In the genomic region with DNA sequence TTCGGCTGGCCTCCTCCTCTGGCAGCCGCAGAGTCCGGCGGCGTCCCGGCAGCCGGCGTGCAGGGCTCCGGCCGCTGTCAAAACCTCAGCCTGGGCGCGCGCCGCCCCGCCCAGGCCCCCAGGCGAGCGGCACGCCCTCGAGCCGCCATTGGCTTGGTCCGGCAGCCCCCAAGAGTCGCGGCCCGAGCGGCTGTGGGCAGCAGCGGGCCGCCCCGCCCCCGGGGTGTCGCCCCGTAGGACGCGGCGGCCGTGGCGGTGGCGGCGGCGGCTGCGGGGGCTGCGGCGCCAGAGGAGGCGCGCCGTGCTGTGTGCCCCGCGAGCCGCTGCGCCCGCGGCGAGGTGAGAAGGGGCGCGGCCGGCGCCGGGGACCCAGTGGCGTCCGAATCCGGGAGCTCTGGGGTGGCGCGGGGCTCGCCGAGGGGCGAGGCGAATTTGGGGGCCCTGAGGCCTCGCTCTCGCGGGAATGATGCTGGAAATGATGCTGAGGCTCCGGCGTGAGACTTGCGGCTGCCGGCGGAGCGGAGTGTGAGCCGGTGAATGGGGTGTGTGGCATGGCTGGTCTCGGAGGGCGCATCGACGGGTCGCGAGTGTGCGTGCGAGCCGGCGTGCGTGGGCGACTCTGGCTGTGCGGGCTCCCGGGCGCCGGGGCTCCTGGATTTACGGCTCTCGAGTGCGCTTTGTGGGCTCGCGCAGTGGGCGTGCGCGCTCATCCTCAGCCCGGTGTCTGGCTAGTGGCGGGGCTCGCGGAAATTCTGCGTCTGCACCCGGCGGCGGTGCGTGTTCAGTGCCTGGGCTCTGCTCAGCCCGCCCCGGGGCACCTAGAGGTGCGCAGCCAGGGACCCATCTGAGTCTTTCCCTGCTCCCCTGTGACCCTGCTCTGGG, we compare ENCODE assay signal across 8 mouse cellular contexts. TPM values are rescaled to one million over a fixed set of nuclear protein-coding genes. Genes with fewer than 3 reads are reported as not detected.
DNase-seq lines count a peak whose midpoint lies in the region; ATAC-seq lines count a peak whose summit lies in the region.

A gene (plus strand): TSS at position 236 of the 882 bp plus-strand sequence.

- peak within 1 kb of the TSS; percentile 73 for H3K27ac ChIP-seq in embryonic facial prominence, embryonic 15.5 days (replicated peaks)
- peak within 1 kb of the TSS; percentile 72 for H3K27ac ChIP-seq in heart, embryonic 10.5 days
- no peak within 1 kb of the TSS for H3K27ac ChIP-seq in midbrain, embryonic 16.5 days (ENCODE audit: low read length)

- DNase-seq in ovary, adult 18-20 months (ENCODE audit: low spot score), result peak; percentile 73
- no peak for DNase-seq in ovary, postnatal 10 days (ENCODE audit: low spot score)
- peak; percentile 87 for DNase-seq in heart, embryonic 10.5 days (ENCODE audit: low spot score)
- peak; percentile 87 for DNase-seq in kidney, adult 9 months
- peak; percentile 72 for DNase-seq in liver
- peak; percentile 41 for DNase-seq in urinary bladder, postnatal 14 days (ENCODE audit: low spot score)

- H3K4me3 ChIP-seq in embryonic facial prominence, embryonic 15.5 days (replicated peaks), result peak within 1 kb of the TSS; percentile 69
- H3K4me3 ChIP-seq in heart, embryonic 10.5 days, result peak within 1 kb of the TSS; percentile 76
- peak within 1 kb of the TSS; percentile 60 for H3K4me3 ChIP-seq in midbrain, embryonic 16.5 days (ENCODE audit: low read depth, low read length)

- H3K9ac ChIP-seq in embryonic facial prominence, embryonic 15.5 days, result peak within 1 kb of the TSS; percentile 65
- H3K9ac ChIP-seq in midbrain, embryonic 16.5 days (ENCODE audit: low read depth, low read length), result peak within 1 kb of the TSS; percentile 68

- WGBS in embryonic facial prominence, embryonic 15.5 days, result under 1% methylated on average over 107 of the region's 112 CpGs
- under 1% methylated on average over 99 of the region's 112 CpGs for WGBS in heart, embryonic 10.5 days
- WGBS in midbrain, embryonic 16.5 days, result under 1% methylated on average over 73 of the region's 112 CpGs

- no peaks in the 10 kb centered on the region for H3K9me3 ChIP-seq in embryonic facial prominence, embryonic 15.5 days (replicated peaks)
- H3K9me3 ChIP-seq in heart, embryonic 10.5 days, result no peaks in the 10 kb centered on the region
- no peaks in the 10 kb centered on the region for H3K9me3 ChIP-seq in midbrain, embryonic 16.5 days (replicated peaks; ENCODE audit: control insufficient read depth, low read length, poor library complexity, severe bottlenecking)

- H3K27me3 ChIP-seq in embryonic facial prominence, embryonic 15.5 days, result peaks cover 45% of the 10 kb centered on the region
- H3K27me3 ChIP-seq in heart, embryonic 10.5 days (ENCODE audit: insufficient read depth, poor library complexity, severe bottlenecking), result peaks cover 77% of the 10 kb centered on the region
- H3K27me3 ChIP-seq in midbrain, embryonic 16.5 days (ENCODE audit: control insufficient read depth, insufficient read depth, low read depth, low read length), result peaks cover 35% of the 10 kb centered on the region

- no peaks in the 10 kb centered on the region for H3K36me3 ChIP-seq in embryonic facial prominence, embryonic 15.5 days
- H3K36me3 ChIP-seq in heart, embryonic 10.5 days, result no peaks in the 10 kb centered on the region
- H3K36me3 ChIP-seq in midbrain, embryonic 16.5 days (ENCODE audit: control insufficient read depth, insufficient read depth, low read length), result no peaks in the 10 kb centered on the region

- peaks cover 28% of the 10 kb centered on the region for H3K4me1 ChIP-seq in embryonic facial prominence, embryonic 15.5 days
- peaks cover 25% of the 10 kb centered on the region for H3K4me1 ChIP-seq in heart, embryonic 10.5 days
- H3K4me1 ChIP-seq in midbrain, embryonic 16.5 days (ENCODE audit: control insufficient read depth, insufficient read depth, low read length), result peaks cover 10% of the 10 kb centered on the region

- peak; percentile 91 for ATAC-seq in embryonic facial prominence, embryonic 15.5 days (ENCODE audit: insufficient number of reproducible peaks, low FRiP score, low TSS enrichment, low read depth)
- ATAC-seq in midbrain, embryonic 16.5 days, result peak; percentile 79

- H3K4me2 ChIP-seq in embryonic facial prominence, embryonic 15.5 days (replicated peaks), result peak within 1 kb of the TSS; percentile 96
- peak within 1 kb of the TSS; percentile 89 for H3K4me2 ChIP-seq in midbrain, embryonic 16.5 days (ENCODE audit: low read length)

RNA-seq across cellular contexts. Expression of the gene that starts here (rescaled TPM):
- polyA plus RNA-seq in embryonic facial prominence, embryonic 15.5 days (2015; fragmentation: Nextera tagmentation; extraction: Ambion mirVana), result 35.3 and 37.4 TPM in 2 replicates
- 0.25 and 2.0 TPM in 2 replicates for polyA plus RNA-seq in heart, embryonic 10.5 days (2016; fragmentation: Nextera tagmentation; extraction: Ambion mirVana)
- polyA plus RNA-seq in midbrain, embryonic 16.5 days (2015; fragmentation: Nextera tagmentation; extraction: Ambion mirVana), result 2.3 and 2.4 TPM in 2 replicates

Comparison
In these comparisons a context has a peak if more than half of its experiments do, and no peak if none do; other contexts are left out.
1. RNA of the gene that starts here (polyA plus RNA-seq): 35.3 to 37.4 TPM in embryonic facial prominence, embryonic 15.5 days; 2.3 to 2.4 TPM in midbrain, embryonic 16.5 days and 0.25 to 2.0 TPM in heart, embryonic 10.5 days; every median in the first group is over 10 times any median in the second.
2. Peak in every context shown above with its lines, with median percentiles within 50 percentile points of each other: H3K4me3 ChIP-seq.